Mouse (Mus musculus) layer of hippocampus, adult 11-12 months (tissue): Measurements from ENCODE around the gene Gm20909.
"Not testable (repeated sequence)": the region's sequence is repeated elsewhere in the genome, so short reads cannot be mapped to it uniquely, and the experiment has no call there.

ENCODE experiments used
- DNase-seq: peaks from one replicate; pipeline ENCODE4 v3.0.0; 2022; ENCODE audit warnings: low spot score

Gm20909 gene

DNA sequence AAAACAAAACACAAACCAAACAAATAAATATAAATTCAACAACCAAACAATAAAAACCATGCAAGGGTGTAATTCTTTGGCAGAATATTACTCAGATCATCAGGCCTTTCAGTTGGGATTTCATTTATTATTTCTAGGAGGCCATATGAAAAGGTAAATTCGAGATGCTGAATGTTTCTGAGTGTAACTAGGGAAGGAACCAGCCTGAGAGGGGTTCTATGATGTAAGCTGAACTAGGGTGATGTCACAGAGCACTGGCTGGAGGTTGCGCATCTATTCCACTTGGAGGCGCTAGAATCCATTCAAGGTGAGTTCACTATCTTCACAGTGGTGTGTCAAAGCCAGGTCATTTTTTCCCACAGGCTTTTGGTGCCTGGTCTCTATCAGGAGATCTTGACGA, at the start of gene Gm20909:
TSS of gene Gm20909 (plus strand) at position 301 of the 400 bp plus-strand sequence.
- not testable (repeated sequence) for DNase-seq
